Mouse (Mus musculus) C2C12 (cell line): Measurements from ENCODE around the gene Gm11549. TPM values are rescaled to one million over a fixed set of nuclear protein-coding genes. Genes with fewer than 3 reads are reported as not detected.

ENCODE experiments used
- H3K27me3 ChIP-seq: one replicate; pipeline ENCODE4 v1.6.1; 2011; ENCODE audit not compliant: control insufficient read depth, insufficient read depth, insufficient read length
- H3K36me3 ChIP-seq: one replicate; pipeline ENCODE4 v1.6.1; 2011; ENCODE audit not compliant: control insufficient read depth, insufficient read depth
- H3K4me3 ChIP-seq: one replicate; pipeline ENCODE4 v1.5.1; 2011; ENCODE audit warnings: mild to moderate bottlenecking, control low read depth; ENCODE audit not compliant: poor library complexity, insufficient read depth, severe bottlenecking
- H3K79me2 ChIP-seq: one replicate; pipeline ENCODE4 v1.6.1; 2011; ENCODE audit not compliant: control insufficient read depth, insufficient read depth
- H3K79me3 ChIP-seq: one replicate; pipeline ENCODE4 v1.6.1; 2011; ENCODE audit warnings: low read depth, control low read depth
- H3ac ChIP-seq: one replicate; pipeline ENCODE3; 2011; ENCODE audit warnings: low read depth; ENCODE audit not compliant: control insufficient read depth, insufficient read length
- CEBPB ChIP-seq: IDR thresholded peaks from one replicate; pipeline ENCODE4 v1.6.1; 2011; ENCODE audit warnings: low read depth, mild to moderate bottlenecking, control low read depth, moderate library complexity
- CTCF ChIP-seq: IDR thresholded peaks from one replicate; pipeline ENCODE4 v1.5.1; 2011; ENCODE audit not compliant: control insufficient read depth, insufficient read depth, insufficient read length
- FOSL1 ChIP-seq: IDR thresholded peaks from one replicate; pipeline ENCODE4 v1.8.0; 2011; ENCODE audit warnings: mild to moderate bottlenecking, low read length; ENCODE audit not compliant: poor library complexity, insufficient read depth, severe bottlenecking
- MAX ChIP-seq: IDR thresholded peaks from one replicate; pipeline ENCODE4 v1.6.1; 2011; ENCODE audit warnings: mild to moderate bottlenecking, control low read depth
- MYOD1 ChIP-seq: IDR thresholded peaks from one replicate; pipeline ENCODE4 v1.6.1; 2011; ENCODE audit warnings: low read depth; ENCODE audit not compliant: control insufficient read depth, insufficient read length
- MYOG ChIP-seq: IDR thresholded peaks from one replicate; pipeline ENCODE4 v1.6.1; 2011; ENCODE audit not compliant: control insufficient read depth, insufficient read length; ENCODE audit errors: extremely low read depth
- USF1 ChIP-seq: IDR thresholded peaks from one replicate; pipeline ENCODE4 v1.6.1; 2011; ENCODE audit warnings: low read depth, mild to moderate bottlenecking, control low read depth, moderate library complexity
- polyA plus RNA-seq: library from polyadenylated mRNA; unstranded; fragments of >200 nt; fragmentation: generic; extraction: Trizol; gene quantifications from one replicate; pipeline ENCODE4 v1.2.1, GENCODE M21; 2012; ENCODE audit warnings: missing spikeins

Gene Gm11549
- polyA plus RNA-seq, 1 experiment: not detected

DNA sequence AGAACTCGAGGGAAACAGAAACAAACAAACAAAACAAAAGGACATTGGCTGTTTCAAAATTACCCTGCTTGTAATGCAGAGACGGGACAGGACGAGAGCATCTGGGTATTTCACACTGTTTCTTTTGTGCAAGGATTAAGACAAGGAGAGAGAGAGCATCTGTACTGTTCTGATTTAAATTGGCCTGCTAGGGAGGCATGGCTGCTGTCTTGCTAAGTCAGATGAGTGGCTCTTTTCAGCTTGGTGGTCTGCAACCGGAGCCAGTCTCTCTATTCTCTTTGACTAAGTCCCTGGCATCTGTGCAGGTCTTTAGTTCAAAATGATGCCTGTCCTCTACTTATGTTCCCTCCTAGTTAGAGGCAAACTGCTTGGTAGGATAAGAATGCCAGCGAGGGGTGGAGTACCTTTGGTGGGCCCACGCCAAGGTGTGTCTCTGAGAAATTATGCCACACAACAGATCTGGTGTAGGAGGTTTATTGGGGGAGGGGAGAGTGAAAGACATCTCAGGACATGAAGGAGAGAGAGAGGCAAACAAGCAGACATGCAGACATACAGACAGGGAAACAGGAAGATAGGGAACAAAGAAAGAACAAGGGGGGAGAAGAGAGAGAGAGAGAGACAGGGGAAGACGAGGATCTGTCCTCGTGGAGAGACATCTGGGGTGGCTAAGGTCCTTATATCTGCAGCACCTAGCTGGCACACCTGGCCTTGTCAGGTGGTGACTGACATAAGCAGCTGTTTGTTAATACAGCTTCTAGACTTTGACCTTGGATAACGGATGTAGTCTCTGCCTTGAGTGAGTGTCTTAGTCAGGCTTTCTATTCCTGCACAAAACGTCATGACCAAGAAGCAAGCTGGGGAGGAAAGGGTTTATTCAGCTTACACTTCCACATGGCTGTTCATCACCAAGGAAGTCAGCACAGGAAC, 15.5 kb downstream of the Gm11549 start:
- no peaks in the 10 kb centered on the region for H3K27me3 ChIP-seq
- H3K79me3 ChIP-seq: no peaks in the 10 kb centered on the region
- H3ac ChIP-seq: no peak overlapping the region
- H3K4me3 ChIP-seq: no peak overlapping the region
- H3K36me3 ChIP-seq: no peaks in the 10 kb centered on the region
- H3K79me2 ChIP-seq: no peaks in the 10 kb centered on the region
- no peak for TF ChIP-seq USF1
- TF ChIP-seq MYOD1: no peak
- TF ChIP-seq FOSL1: no peak
- TF ChIP-seq MYOG: no peak
- no peak for TF ChIP-seq MAX
- TF ChIP-seq CEBPB: no peak
- TF ChIP-seq CTCF: no peak

DNA sequence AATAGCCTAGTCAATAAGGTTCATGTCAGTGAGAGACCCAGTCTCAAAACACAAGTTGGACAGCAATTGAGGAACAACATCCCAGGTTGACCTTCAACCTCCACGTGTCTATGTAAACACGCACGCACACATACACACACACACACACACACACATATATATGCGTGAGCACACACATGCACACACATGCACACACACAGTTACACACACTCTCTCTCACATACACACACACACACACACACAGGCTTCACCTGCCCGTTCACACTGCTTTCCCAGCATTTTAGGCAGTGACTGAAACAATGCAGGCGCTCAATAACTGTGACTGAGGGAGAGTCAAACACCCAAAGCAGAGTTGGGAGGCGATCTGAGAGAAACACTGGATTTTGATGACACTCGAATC, 16.3 kb downstream of the Gm11549 start:
- no peak overlapping the region for H3K4me3 ChIP-seq
- TF ChIP-seq MYOG (no peak), CEBPB (no peak), CTCF (no peak), MYOD1 (no peak), MAX (no peak), USF1 (no peak), FOSL1 (no peak)
- H3ac ChIP-seq: no peak overlapping the region
- H3K36me3 ChIP-seq: no peaks in the 10 kb centered on the region
- no peaks in the 10 kb centered on the region for H3K79me3 ChIP-seq
- no peaks in the 10 kb centered on the region for H3K79me2 ChIP-seq
- H3K27me3 ChIP-seq: no peaks in the 10 kb centered on the region

DNA sequence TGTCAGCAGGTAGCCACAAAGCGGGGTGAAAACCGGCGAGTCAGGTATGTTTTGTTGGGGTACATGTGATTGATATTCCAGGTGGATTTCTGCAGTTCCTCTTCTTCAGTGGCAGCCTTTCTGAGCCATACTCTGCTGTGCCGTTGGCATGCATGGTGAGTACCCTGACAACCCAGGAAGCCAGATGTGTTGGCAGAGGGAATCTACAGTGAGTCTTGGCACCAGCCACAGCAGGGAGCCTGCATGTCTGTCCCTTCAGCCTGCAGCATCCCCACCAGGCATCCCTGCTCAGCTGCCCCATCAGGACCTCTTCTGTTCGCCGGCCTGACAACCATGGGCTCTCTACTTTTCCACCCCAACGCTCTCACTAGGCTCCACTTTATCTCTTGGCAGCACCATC, 20.1 kb downstream of the Gm11549 start:
- no peaks in the 10 kb centered on the region for H3K79me3 ChIP-seq
- no peaks in the 10 kb centered on the region for H3K27me3 ChIP-seq
- no peak overlapping the region for H3K4me3 ChIP-seq
- no peak overlapping the region for H3ac ChIP-seq
- no peaks in the 10 kb centered on the region for H3K79me2 ChIP-seq
- TF ChIP-seq MYOG (no peak), MAX (no peak), CEBPB (no peak), MYOD1 (no peak), CTCF (no peak), USF1 (no peak), FOSL1 (no peak)
- no peaks in the 10 kb centered on the region for H3K36me3 ChIP-seq

DNA sequence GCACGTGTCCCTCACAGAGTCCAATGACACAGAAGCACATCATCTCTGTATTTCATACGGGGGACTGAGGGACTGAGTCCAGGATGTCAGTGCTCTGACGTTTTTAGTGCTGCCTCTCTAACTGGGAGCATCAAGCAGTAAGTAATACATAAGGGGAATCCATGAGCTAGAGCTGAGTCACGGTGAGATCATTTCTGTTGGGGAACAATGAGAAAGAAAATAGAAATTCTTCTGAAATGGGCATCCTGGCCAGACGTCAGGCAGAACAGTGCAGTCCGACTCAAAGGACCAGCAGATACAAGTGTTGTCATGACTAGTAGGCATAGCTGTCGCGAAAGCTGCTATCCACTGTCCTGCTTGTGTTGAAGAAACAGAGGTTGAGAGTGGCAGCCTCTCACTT, 20.6 kb downstream of the Gm11549 start:
- no peaks in the 10 kb centered on the region for H3K79me3 ChIP-seq
- no peaks in the 10 kb centered on the region for H3K79me2 ChIP-seq

DNA sequence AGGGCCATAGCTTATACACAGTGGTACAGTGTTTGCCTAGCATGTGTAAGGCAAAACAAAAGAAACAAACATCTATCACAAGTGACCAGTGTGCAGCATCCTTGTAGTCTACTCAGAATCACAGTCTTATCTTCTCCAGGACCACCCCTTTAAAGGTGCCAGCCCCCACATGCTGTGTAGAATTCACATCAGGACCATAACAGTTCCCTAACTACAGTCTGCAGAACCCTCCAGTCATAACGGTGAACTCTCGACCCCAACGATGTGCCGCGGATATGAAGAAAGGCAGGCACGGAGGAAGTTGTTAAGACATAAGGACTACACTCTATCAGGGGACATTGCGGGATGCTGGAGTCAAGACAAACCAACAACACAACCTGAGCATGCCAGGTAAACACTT, 22.2 kb downstream of the Gm11549 start:
- no peaks in the 10 kb centered on the region for H3K79me3 ChIP-seq
- no peak for TF ChIP-seq MAX
- no peak for TF ChIP-seq FOSL1
- TF ChIP-seq USF1: no peak
- no peak for TF ChIP-seq MYOD1
- no peak for TF ChIP-seq MYOG
- TF ChIP-seq CTCF: no peak
- no peak for TF ChIP-seq CEBPB

More for the DNA sequence above, 20.6 kb downstream of the Gm11549 start:
- no peaks in the 10 kb centered on the region for H3K36me3 ChIP-seq
- H3ac ChIP-seq: no peak overlapping the region
- no peak overlapping the region for H3K4me3 ChIP-seq
- no peaks in the 10 kb centered on the region for H3K27me3 ChIP-seq
- TF ChIP-seq CEBPB: no peak
- TF ChIP-seq MYOG: no peak
- TF ChIP-seq USF1: peak; percentile 23
- no peak for TF ChIP-seq MYOD1
- no peak for TF ChIP-seq CTCF
- peak; percentile 26 for TF ChIP-seq MAX
- TF ChIP-seq FOSL1: no peak

More for the DNA sequence above, 22.2 kb downstream of the Gm11549 start:
- no peaks in the 10 kb centered on the region for H3K36me3 ChIP-seq
- H3K4me3 ChIP-seq: no peak overlapping the region
- H3K27me3 ChIP-seq: no peaks in the 10 kb centered on the region
- no peaks in the 10 kb centered on the region for H3K79me2 ChIP-seq
- no peak overlapping the region for H3ac ChIP-seq
